Mouse (Mus musculus) T-cell, adult 2 months (primary cell): Measurements from ENCODE around the gene Il2rb.

Experiments
- DNase-seq: peaks from one replicate; pipeline ENCODE4 v3.0.0; 2022; ENCODE audit warnings: low spot score

Gene Il2rb

DNA sequence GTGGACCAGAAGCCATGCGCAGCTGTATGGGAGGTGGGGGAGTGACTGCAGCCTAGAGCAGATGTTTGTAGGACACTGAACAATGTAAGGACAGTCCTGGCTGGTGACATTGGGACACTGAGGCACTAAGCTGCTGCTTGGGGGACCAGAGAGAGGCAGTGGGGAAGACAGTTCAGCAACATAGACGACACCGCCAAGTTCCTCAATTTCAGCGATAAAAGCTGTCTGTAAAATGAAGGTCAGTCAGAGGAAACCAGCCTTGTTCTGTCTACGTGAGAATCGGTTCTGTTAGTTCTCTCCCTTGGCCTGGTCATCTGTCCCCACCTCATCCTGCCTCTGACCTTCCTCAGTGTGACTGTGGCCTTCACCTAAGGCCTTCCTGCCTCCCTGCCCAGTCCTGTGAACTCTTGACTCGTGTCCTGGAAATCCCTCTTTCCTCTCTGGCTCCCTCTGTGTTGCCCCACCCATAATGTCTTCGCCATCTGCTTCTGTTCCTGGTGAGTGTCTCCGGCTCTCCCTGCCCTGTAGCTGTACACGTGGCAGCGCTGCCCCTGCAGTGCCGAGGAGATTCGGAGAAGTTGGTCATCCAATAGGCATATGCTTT is 25.1 kb upstream of the Il2rb start:
- DNase-seq: no peak

GRCm38 (mm10) chr15:78518221-78518620 is 23.1 kb upstream of the Il2rb start:
- peak; percentile 64 for DNase-seq

- peak; percentile 52 for DNase-seq
Measured at GRCm38 (mm10) chr15:78515759-78516158, 20.7 kb upstream of the Il2rb start.

DNA sequence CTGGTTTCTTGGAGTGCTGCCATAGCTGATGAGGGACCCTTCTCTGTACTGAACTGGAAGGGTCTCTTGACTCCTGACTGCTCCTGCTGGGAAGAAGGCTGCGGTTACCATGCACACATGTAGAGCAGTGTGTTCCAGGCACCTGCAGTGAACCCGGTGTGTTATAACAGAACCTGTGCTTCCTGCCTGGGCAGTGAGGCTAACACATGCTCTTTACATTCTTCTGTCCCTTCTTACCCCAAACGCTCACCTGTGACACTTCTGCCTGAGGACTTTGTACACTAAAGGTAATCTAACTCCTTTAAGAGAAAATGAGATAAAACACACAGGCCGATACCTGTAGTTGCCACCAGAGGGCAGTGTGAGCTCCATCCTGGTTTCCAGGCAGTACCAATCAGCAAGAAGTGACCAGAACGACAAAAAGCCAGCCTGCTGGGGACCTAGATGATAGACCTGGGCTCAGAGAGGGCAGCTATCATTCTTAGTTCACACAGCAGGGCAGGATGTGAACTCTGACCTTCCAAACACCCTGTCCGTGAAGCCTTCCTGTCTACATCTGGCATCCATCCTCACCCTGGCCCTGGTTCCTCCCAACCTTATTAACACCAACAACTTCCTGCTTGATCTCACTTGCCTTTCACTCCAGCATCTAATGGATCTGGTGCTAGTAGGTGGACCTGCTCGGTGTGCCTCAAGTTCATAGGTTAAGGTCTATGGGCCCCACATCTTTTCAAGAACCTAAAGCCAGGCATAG is 19.5 kb upstream of the Il2rb start:
- peak; percentile 68 for DNase-seq

- DNase-seq: no peak
Measured at GRCm38 (mm10) chr15:78513019-78513418, 17.9 kb upstream of the Il2rb start.

DNA sequence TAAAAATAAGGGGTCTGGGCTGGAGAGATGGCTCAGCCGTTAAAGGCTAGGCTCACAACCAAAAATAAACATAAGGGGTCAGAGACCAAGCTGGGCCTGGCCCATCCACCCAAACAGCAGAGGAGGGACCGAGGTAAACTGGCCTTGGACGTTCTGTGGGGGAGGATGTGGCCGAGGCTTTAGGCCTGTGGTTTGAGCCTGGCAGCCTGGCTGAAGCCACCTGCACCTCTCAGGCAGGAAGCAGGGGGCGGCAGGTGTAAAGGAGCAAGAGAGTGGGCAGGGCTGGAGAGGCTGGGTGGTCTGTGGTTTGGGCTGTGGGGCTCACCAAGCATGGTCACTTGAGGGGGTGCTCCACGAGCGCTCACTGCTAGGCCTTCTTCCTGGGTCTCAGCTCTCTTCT is 16.9 kb upstream of the Il2rb start:
- DNase-seq: no peak

DNA sequence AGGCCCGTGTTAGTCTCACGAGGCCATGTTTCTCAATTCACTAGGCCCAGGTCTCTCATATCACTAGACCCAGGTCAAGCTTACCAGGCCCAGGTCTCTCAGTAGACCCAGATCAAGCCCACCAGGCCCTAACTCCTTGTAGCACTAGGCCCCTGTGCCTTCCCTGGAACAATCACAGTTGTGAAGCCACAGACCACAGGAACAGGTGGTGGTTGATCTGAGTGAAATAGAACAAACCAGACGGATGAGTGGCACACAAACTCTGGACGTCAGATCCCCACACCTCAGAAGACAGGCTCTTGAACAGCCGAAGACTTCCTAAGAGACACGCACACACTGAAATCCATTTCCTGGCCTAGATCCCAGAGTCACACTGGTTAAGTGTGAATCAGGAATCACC is 15.7 kb upstream of the Il2rb start:
- DNase-seq: peak; percentile 56

DNA sequence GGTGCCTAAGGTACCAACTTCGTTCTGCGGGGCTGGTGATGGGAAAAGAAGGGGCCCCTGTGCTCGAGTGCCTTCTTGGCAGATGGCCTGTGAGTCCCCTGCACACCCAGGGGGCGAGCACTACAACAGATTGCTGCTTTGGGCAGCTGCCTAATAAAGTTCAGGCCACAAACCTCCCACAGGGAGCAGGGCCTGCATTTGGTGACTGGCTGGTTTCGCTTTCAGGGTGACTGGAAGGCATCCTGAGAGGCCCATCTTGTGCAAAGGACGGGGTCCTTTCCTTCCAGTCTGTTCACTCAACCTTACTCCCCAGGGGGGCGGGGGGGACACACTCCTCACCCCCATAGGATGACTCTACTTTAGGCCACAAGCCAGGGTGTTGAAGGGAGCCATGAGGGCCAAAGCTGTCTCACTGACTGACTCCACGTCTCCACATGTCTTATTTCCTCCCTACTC is 15.1 kb upstream of the Il2rb start:
- DNase-seq: peak; percentile 11

DNA sequence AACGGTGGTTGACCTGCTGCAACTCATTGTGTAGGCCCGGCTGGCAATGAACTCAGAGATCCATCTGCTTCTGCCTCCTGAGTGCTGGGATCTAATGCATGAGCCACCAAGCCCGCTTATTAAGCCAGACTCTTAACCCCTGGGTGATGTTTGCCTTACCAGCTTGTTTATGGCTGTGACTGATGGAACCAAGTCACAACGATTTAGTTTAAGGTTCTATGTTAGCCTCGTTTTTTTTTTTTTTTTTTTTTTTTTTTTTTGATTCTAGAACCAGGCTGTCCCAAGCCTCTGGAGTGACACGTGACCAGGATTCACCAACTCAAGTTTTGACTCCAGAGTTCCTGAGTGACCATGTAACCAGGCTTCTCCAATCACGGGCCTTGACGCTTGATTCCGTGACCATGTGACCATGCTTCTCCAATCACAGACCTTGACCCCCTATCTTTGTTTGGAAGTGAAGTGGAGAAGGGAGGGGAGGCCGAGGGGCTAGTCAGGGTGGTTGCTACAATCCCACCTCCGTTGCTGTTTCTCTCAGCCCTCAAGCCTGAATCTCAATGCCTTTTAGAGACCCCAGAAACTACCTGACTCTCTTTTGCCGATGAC is 14.3 kb upstream of the Il2rb start:
- DNase-seq: no peak

DNA sequence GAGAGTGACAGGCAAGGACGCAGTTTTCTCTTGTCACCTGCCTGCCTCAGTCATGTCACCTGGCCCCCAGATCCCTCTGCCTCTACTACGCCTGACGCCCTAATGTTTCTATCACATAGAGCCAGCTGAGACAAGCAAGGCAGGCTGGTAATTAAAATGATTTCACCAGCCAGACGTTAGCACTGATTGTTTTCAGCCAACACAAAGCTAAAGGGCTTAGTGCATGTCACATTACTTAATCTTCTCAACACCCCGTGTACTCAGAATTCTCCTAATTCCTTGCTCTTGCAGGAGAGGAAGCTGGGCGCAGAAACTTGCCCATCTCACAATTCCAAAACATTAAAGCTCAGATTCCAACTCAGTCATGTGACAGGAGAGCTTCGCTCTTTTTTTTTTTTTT is 13.4 kb upstream of the Il2rb start:
- no peak for DNase-seq

DNA sequence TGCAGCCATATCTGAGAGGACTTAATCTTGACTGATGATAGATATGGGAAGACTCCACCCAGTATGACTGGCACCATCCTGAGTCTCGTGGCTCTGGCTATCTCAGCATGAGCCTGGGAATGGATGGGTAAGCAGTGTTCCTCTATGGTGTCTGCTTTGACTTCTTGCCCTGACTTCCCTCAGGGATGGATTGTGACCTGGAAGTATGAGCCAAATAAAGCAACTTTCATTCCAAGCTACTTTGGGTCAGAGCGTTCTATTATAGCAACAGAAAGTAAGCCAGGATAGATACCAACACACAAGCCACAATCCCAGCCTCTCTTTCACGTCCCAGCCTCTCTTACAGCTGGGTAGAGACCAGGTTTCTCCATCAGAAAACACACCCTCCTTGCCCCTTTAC is 10.5 kb upstream of the Il2rb start:
- DNase-seq: no peak

GRCm38 (mm10) chr15:78504816-78505215 is 9.7 kb upstream of the Il2rb start:
- DNase-seq: no peak

DNA sequence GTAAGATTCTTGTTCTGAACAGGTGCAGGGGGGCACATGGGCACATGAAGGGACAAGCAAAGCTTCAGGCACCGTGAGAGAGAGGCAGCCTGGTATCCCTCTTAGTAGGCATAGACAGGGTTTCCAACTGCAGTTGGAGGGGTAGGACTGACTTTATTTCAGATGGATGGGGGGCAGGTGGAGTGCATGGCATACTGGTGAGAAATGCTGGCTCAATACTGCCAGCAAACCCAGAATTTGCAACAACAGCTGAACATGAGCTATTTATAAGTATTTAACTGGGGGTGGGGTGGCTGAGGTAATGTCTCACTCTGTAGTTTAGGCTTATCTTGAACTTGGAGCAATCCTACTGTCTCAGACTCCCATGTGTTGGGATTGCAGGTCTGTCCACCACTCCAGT is 8.9 kb upstream of the Il2rb start:
- no peak for DNase-seq

- DNase-seq: no peak
Measured at GRCm38 (mm10) chr15:78502437-78503132, 7.5 kb upstream of the Il2rb start.

- peak; percentile 63 for DNase-seq
Measured at GRCm38 (mm10) chr15:78493401-78494010, 1.6 kb downstream of the Il2rb start.

GRCm38 (mm10) chr15:78491301-78491700 is 3.8 kb downstream of the Il2rb start:
- no peak for DNase-seq

- DNase-seq: no peak
Measured at GRCm38 (mm10) chr15:78489906-78490305, 5.2 kb downstream of the Il2rb start.

GRCm38 (mm10) chr15:78489248-78489647 is 5.8 kb downstream of the Il2rb start:
- DNase-seq: no peak

GRCm38 (mm10) chr15:78487066-78487465 is 8.0 kb downstream of the Il2rb start:
- DNase-seq: no peak

- no peak for DNase-seq
Measured at GRCm38 (mm10) chr15:78486564-78486963, 8.5 kb downstream of the Il2rb start.

GRCm38 (mm10) chr15:78483311-78483710 is 11.8 kb downstream of the Il2rb start:
- no peak for DNase-seq

GRCm38 (mm10) chr15:78482518-78482917 is 12.6 kb downstream of the Il2rb start:
- no peak for DNase-seq
